Mouse (Mus musculus): ENCODE measurements around the gene Slamf9. TPM values are rescaled to one million over a fixed set of nuclear protein-coding genes. Genes with fewer than 3 reads are reported as not detected.

The Slamf9 gene
- polyA plus RNA-seq, 1 experiment, result 4.7 TPM

DNA sequence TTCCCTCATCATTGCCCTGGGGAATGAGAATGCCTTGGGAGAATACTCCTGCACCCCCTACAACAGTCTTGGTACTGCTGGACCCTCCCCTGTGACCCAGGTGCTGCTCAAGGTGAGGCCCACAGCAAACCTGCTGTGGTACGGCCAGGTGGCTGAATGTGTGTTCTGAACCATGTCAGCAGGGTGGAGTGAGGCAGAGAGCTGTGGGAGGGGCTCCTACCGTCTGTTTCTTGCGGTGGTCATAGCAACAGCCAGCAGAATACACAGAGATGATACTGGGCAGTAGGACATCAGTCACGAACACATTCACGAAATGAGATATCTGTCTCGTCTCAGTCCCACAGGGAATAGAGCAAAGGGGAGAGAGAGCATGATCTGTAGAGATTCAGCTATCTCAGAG is 18.4 kb downstream of the Slamf9 start:
- no peaks in the 10 kb centered on the region for H3K27me3 ChIP-seq (ENCODE audit: control insufficient read depth, insufficient read depth, insufficient read length)
- no peak overlapping the region for H3ac ChIP-seq (ENCODE audit: control insufficient read depth, insufficient read length)
- no peak overlapping the region for H3K4me2 ChIP-seq (ENCODE audit: low read depth)
- H3K4me3 ChIP-seq, result no peak overlapping the region
- no peaks in the 10 kb centered on the region for H3K79me2 ChIP-seq (ENCODE audit: control insufficient read depth, insufficient read depth)
- H3K36me3 ChIP-seq (ENCODE audit: control insufficient read depth, insufficient read depth), result no peaks in the 10 kb centered on the region
- no peak for TF ChIP-seq TCF3 (IDR thresholded peaks at IDR 0.05; ENCODE audit: insufficient read length, low read depth)
- TF ChIP-seq TCF12 (IDR thresholded peaks at IDR 0.05; ENCODE audit: insufficient read depth, poor library complexity, severe bottlenecking), result no peak
- TF ChIP-seq MYOG (IDR thresholded peaks at IDR 0.05; ENCODE audit: control insufficient read depth in 1 of 3, insufficient read depth in 1 of 3, insufficient read length in 2 of 3, low read depth in 2 of 3), result no peak
- no peak for TF ChIP-seq MYOD1 (IDR thresholded peaks at IDR 0.05; ENCODE audit: control insufficient read depth in 1 of 3, insufficient read length in 2 of 3, low read depth in 2 of 3)
- no peak for TF ChIP-seq CEBPB (IDR thresholded peaks at IDR 0.05; ENCODE audit: insufficient read depth, poor library complexity, severe bottlenecking)
- TF ChIP-seq POLR2AphosphoS2 (IDR thresholded peaks at IDR 0.05; ENCODE audit: insufficient read length, low read depth), result no peak
- TF ChIP-seq MAX (IDR thresholded peaks at IDR 0.05; ENCODE audit: low read depth), result no peak
- TF ChIP-seq REST (IDR thresholded peaks at IDR 0.05; ENCODE audit: insufficient read depth, insufficient read length), result no peak
- no peak for TF ChIP-seq SRF (IDR thresholded peaks at IDR 0.05; ENCODE audit: control insufficient read depth, insufficient read length, low read depth)
- TF ChIP-seq USF1 (IDR thresholded peaks at IDR 0.05; ENCODE audit: low read depth), result no peak
- no peak for TF ChIP-seq POLR2A (IDR thresholded peaks at IDR 0.05; ENCODE audit: insufficient read length, low read depth)
- no peak for TF ChIP-seq E2F4 (IDR thresholded peaks at IDR 0.05; ENCODE audit: insufficient read depth)

GRCm38 (mm10) chr1:172496030-172496429 is 20.9 kb downstream of the Slamf9 start:
- no peak overlapping the region for H3K4me2 ChIP-seq (ENCODE audit: low read depth)
- H3K36me3 ChIP-seq (ENCODE audit: control insufficient read depth, insufficient read depth), result no peaks in the 10 kb centered on the region
- peaks cover under 1% of the 10 kb centered on the region for H3K79me2 ChIP-seq (ENCODE audit: control insufficient read depth, insufficient read depth)
- TF ChIP-seq TCF12 (IDR thresholded peaks at IDR 0.05; ENCODE audit: insufficient read depth, poor library complexity, severe bottlenecking) (no peak), MYOG (IDR thresholded peaks at IDR 0.05; ENCODE audit: control insufficient read depth in 1 of 3, insufficient read depth in 1 of 3, insufficient read length in 2 of 3, low read depth in 2 of 3) (no peak), E2F4 (IDR thresholded peaks at IDR 0.05; ENCODE audit: insufficient read depth) (no peak), USF1 (IDR thresholded peaks at IDR 0.05; ENCODE audit: low read depth) (no peak), MAX (IDR thresholded peaks at IDR 0.05; ENCODE audit: low read depth) (no peak), POLR2AphosphoS2 (IDR thresholded peaks at IDR 0.05; ENCODE audit: insufficient read length, low read depth) (no peak), MYOD1 (IDR thresholded peaks at IDR 0.05; ENCODE audit: control insufficient read depth in 1 of 3, insufficient read length in 2 of 3, low read depth in 2 of 3) (no peak), TCF3 (IDR thresholded peaks at IDR 0.05; ENCODE audit: insufficient read length, low read depth) (no peak), CEBPB (IDR thresholded peaks at IDR 0.05; ENCODE audit: insufficient read depth, poor library complexity, severe bottlenecking) (no peak), SRF (IDR thresholded peaks at IDR 0.05; ENCODE audit: control insufficient read depth, insufficient read length, low read depth) (no peak), POLR2A (IDR thresholded peaks at IDR 0.05; ENCODE audit: insufficient read length, low read depth) (no peak), REST (IDR thresholded peaks at IDR 0.05; ENCODE audit: insufficient read depth, insufficient read length) (no peak)
- H3K4me3 ChIP-seq, result no peak overlapping the region
- H3K27me3 ChIP-seq (ENCODE audit: control insufficient read depth, insufficient read depth, insufficient read length), result no peaks in the 10 kb centered on the region
- H3ac ChIP-seq (ENCODE audit: control insufficient read depth, insufficient read length), result no peak overlapping the region

DNA sequence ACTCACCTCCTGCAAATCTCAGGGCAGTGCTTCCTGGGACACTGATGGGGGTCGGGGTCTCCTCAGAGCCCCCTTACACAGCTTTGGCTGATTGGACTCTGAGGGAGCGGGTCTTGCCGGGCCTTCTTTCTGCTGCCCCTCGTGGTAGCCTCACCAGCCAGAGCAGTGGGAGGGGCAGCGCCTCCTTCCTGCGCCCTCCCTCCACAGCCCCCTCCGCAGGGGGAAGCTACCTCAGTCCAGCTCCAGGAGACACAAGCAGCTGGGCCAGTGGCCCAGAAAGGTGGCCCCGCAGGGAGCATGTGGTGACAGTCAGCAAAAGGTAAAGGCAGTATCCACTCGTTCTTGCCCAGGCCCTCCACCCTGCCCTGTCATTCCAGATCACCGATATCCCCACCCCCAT is 22.3 kb downstream of the Slamf9 start:
- Histone ChIP-seq H3K4me2 (ENCODE audit: low read depth) (no peak overlapping the region), H3K27me3 (ENCODE audit: control insufficient read depth, insufficient read depth, insufficient read length) (no peaks in the 10 kb centered on the region), H3ac (ENCODE audit: control insufficient read depth, insufficient read length) (no peak overlapping the region), H3K79me2 (ENCODE audit: control insufficient read depth, insufficient read depth) (peaks cover 14% of the 10 kb centered on the region), H3K36me3 (ENCODE audit: control insufficient read depth, insufficient read depth) (no peaks in the 10 kb centered on the region), H3K4me3 (no peak overlapping the region)
- TF ChIP-seq MYOG (IDR thresholded peaks at IDR 0.05; ENCODE audit: control insufficient read depth in 1 of 3, insufficient read depth in 1 of 3, insufficient read length in 2 of 3, low read depth in 2 of 3) (no peak), REST (IDR thresholded peaks at IDR 0.05; ENCODE audit: insufficient read depth, insufficient read length) (no peak), USF1 (IDR thresholded peaks at IDR 0.05; ENCODE audit: low read depth) (no peak), CEBPB (IDR thresholded peaks at IDR 0.05; ENCODE audit: insufficient read depth, poor library complexity, severe bottlenecking) (no peak), TCF12 (IDR thresholded peaks at IDR 0.05; ENCODE audit: insufficient read depth, poor library complexity, severe bottlenecking) (no peak), E2F4 (IDR thresholded peaks at IDR 0.05; ENCODE audit: insufficient read depth) (no peak), POLR2AphosphoS2 (IDR thresholded peaks at IDR 0.05; ENCODE audit: insufficient read length, low read depth) (no peak), TCF3 (IDR thresholded peaks at IDR 0.05; ENCODE audit: insufficient read length, low read depth) (no peak)

GRCm38 (mm10) chr1:172499765-172500441 is 24.7 kb downstream of the Slamf9 start, which contains the start of gene Tagln2:
Tagln2 (plus strand) TSS chr1:172500047.
- H3K27me3 ChIP-seq (ENCODE audit: control insufficient read depth, insufficient read depth, insufficient read length), result no peaks in the 10 kb centered on the region
- TF ChIP-seq POLR2AphosphoS2 (IDR thresholded peaks at IDR 0.05; ENCODE audit: insufficient read length, low read depth) (peak; percentile 94), MYOD1 (IDR thresholded peaks at IDR 0.05; ENCODE audit: control insufficient read depth in 1 of 3, insufficient read length in 2 of 3, low read depth in 2 of 3) (no peak), USF1 (IDR thresholded peaks at IDR 0.05; ENCODE audit: low read depth) (peak; percentile 50), MAX (IDR thresholded peaks at IDR 0.05; ENCODE audit: low read depth) (no peak), REST (IDR thresholded peaks at IDR 0.05; ENCODE audit: insufficient read depth, insufficient read length) (peak; percentile 55), POLR2A (IDR thresholded peaks at IDR 0.05; ENCODE audit: insufficient read length, low read depth) (peak; percentile 94)
- H3K4me2 ChIP-seq (ENCODE audit: low read depth), result peak within 1 kb of the TSS; percentile 78
- H3ac ChIP-seq (ENCODE audit: control insufficient read depth, insufficient read length), result peak within 1 kb of the TSS; percentile 47
- peak within 1 kb of the TSS; percentile 99 for H3K4me3 ChIP-seq
- H3K36me3 ChIP-seq (ENCODE audit: control insufficient read depth, insufficient read depth), result no peaks in the 10 kb centered on the region
- peaks cover 33% of the 10 kb centered on the region for H3K79me2 ChIP-seq (ENCODE audit: control insufficient read depth, insufficient read depth)
